Mouse (Mus musculus): ENCODE results near the gene Abcc1. TPM values are rescaled to one million over a fixed set of nuclear protein-coding genes. Genes with fewer than 3 reads are reported as not detected.

Abcc1 gene
- total RNA-seq, 2 experiments from 2014 or later = 10.7 to 16.5 TPM

DNA sequence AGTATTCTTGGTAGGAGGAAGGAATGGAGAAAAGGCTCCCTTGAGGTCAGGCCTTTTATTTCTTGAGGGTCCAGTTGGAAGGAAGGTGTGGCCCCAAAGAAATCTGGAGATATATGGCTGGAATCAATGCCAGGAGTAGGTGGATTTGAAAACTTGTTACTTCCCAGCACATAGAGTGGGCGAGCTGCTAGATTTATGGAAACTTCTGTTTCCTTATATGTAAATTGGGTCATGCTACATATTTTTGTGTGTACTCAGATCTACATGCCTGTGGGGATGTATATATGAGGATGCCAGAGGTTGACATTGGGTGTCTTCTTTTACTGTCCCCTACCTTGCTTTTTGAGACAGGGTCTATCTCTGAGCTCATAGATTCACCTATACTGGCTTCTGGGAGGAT is 14.6 kb downstream of the Abcc1 start:
- no peak for DNase-seq (ENCODE audit: extremely low spot score in 1 of 2, low spot score in 1 of 2)

DNA sequence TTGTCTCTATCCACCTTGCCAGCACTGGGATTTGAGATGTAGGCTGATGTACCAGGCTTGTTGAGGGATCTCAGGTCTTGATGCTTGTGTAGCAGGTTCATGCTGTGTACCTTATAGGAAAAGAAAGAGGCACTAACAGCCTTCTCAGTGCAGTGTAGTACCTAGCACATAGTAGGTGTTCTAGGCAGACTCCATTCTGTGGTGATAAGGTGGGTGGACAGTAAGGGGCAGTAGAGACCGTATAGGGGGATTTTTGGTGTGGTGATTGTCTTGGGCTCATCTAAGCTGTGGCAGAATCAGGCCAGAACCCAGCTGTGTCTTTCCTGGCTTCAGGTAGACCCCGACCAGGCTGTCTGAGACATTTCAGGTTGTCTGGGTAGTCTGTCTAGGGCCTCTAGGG is 15.0 kb downstream of the Abcc1 start:
- no peak for DNase-seq (ENCODE audit: extremely low spot score in 1 of 2, low spot score in 1 of 2)

DNA sequence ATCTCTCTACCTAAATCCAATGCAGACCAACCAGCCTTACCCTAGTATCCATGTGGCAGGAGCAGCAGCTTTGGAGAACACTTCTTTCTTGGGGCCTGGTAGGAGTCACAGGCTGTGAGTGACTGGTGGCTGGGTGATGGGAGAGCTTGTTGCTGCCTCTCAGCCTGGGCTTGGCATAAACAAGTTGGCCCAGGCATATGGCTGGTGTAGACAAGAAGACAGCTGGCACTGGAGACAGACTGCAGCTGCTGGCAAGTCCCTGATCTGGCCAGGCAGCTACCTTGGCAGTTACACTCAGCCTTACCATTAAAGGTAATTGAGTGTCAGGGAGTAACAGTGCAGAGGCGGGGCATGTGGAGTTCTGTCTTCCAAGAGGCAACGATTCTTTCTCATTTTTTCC is 16.0 kb downstream of the Abcc1 start:
- DNase-seq (ENCODE audit: extremely low spot score in 1 of 2, low spot score in 1 of 2) = peak; percentile 9 to 19

DNA sequence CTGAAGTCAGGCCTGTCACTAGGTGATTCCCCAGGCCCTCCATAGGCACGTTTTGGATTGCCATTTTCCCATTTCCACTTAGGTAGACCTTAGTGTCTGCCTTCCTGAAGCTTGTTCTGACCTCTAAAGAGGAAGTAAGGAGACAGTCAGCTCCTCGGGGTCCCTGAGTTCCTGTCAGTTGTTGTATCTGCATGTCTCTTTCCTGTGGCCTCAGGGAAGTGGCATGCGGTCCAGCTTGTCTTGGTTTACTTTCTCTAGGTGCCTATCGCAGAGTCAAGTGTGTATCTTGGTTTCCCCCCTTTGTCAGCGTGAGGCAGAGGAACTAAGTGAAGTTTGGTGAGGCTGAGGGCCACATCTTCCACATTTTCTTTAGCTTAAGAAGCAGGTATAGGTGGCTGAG is 17.3 kb downstream of the Abcc1 start:
- DNase-seq (ENCODE audit: extremely low spot score in 1 of 2, low spot score in 1 of 2) = no peak

- no peak for DNase-seq (ENCODE audit: extremely low spot score in 1 of 2, low spot score in 1 of 2)
Measured at GRCm38 (mm10) chr16:14379888-14380287, 18.5 kb downstream of the Abcc1 start.

DNA sequence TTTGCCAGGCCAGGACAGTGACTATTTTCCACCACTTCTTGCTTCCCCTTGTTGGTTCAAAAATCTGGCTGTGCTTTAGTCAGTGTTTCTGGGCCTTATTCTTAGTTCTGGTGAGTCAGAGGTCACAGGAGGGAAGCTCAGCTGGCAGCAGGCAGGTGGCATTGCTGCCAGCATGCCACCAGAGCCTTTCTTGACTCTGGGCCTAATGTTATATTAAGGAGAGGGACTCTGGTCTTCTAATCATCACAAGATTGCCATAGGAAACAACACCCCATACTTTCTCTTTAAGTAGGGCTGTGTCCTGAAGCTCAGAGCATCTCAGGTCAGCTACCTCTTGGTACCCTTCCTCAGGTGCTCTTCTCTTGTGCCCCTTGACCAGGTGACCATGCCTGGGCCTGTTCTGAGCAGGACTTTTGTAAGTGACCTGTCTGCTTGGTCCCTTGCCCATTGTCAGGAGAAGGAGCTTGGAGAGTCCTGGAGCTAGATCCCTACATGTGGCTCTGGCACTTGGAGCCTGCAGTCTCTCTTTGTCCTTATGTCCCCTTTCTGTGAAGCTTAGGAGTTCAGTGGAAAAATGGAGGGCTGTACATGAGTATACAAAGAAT is 19.8 kb downstream of the Abcc1 start:
- no peak for DNase-seq (ENCODE audit: extremely low spot score in 1 of 2, low spot score in 1 of 2)

DNA sequence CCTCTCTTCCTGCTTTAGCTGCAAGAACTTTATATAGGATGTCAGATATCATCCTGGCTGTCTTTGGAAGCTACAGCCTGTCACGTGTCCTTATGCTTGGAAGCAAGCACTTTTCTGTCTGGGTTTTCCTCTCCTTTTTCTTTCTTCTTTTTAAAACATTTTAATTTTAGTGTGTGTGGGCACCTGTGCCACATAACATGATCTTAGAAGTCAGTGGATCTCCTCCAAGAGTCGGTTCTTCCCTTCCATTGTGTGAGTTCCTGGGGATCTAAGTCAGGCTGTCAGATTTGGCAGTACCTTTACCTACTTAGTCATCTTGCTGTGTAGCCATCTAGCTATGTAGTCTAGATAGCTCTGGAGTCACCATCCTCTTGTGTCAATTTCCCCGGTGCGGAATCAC is 37.9 kb downstream of the Abcc1 start:
- no peak for DNase-seq (ENCODE audit: extremely low spot score in 1 of 2, low spot score in 1 of 2)

GRCm38 (mm10) chr16:14403507-14403906 is 42.1 kb downstream of the Abcc1 start:
- no peak for DNase-seq (ENCODE audit: extremely low spot score in 1 of 2, low spot score in 1 of 2)

GRCm38 (mm10) chr16:14405636-14406035 is 44.3 kb downstream of the Abcc1 start:
- no peak for DNase-seq (ENCODE audit: extremely low spot score in 1 of 2, low spot score in 1 of 2)

DNA sequence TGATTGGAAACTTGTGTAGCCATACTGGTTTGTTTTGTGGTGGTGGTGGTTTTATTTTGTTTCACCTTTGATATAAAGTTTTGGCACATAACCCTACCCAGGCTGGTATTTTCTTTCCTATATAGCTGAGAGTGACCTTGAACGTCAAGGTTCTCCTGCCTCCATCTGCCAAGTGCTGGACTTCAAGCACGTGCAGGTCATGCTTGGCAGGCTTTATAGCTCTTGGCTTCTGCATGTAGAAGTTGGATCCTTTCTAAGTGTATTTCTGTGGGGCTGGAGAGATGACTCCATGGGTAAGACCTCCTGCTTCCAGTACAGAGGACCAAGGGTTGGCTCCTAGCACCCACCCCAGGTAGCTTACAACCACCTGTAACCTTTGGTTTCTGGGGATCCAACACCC is 47.8 kb downstream of the Abcc1 start:
- no peak for DNase-seq (ENCODE audit: extremely low spot score in 1 of 2, low spot score in 1 of 2)

DNA sequence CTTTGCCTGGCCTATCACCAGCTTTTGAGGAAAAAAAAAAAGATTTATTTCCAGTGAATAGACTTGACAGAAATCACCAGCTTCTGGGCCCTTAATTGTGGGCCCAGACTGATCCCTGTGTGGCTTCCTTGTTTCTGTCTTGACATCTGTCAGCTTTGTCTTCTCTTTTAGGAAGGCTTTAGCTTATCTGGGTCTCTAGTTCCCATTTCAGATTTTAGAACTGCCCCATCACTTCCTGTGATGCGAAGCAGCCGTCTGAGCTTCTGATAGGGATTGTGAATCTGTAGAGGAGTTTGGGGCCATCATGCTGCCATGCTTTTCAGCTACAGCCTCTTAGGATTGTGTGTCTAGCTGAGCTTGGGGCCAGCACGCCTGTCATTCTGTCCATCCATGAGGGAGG is 48.4 kb downstream of the Abcc1 start:
- DNase-seq (ENCODE audit: extremely low spot score in 1 of 2, low spot score in 1 of 2) = no peak

- no peak for DNase-seq (ENCODE audit: extremely low spot score in 1 of 2, low spot score in 1 of 2)
Measured at GRCm38 (mm10) chr16:14410611-14411010, 49.3 kb downstream of the Abcc1 start.

GRCm38 (mm10) chr16:14411156-14411555 is 49.8 kb downstream of the Abcc1 start:
- DNase-seq (ENCODE audit: extremely low spot score in 1 of 2, low spot score in 1 of 2) = no peak

DNA sequence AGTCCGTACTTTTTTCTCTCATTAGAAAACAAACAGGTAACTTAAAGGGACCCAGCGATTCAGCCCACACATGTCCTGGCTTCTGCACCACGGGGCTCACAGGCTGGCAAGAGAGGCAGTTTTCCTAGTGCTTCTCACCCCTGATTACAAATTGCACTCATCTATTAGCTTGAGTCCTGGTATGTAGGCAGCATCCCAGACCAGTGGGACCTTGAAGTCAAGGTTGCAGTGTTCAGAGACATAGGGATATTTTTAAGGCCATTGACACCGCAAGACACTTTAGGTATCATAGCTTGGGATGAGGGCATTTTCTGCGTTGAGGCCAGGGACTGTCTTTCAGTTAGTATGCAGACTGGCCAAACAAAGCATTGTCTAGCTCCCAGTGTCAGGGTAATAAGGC is 51.2 kb downstream of the Abcc1 start:
- no peak for DNase-seq (ENCODE audit: extremely low spot score in 1 of 2, low spot score in 1 of 2)

DNA sequence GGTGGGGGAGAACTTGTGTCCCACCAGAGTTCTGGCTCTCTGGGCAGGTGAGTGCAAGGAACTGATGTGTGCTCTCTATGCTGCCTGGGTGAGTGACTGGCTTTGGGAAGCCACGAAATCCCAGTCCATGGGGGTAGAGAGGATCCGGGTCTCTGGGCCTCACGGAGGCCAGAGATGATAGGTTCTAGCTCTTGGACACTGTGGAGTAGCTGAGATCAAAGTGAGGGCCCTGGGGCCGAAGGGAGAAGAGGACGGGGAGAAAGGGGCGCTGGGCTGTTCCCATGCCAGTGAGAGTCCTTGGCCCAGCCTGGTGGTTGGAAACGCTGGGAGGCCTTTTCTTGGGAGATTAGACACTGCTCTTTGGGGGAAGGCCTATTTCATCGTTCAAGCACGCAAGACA is 53.8 kb downstream of the Abcc1 start:
- no peak for DNase-seq (ENCODE audit: extremely low spot score in 1 of 2, low spot score in 1 of 2)

DNA sequence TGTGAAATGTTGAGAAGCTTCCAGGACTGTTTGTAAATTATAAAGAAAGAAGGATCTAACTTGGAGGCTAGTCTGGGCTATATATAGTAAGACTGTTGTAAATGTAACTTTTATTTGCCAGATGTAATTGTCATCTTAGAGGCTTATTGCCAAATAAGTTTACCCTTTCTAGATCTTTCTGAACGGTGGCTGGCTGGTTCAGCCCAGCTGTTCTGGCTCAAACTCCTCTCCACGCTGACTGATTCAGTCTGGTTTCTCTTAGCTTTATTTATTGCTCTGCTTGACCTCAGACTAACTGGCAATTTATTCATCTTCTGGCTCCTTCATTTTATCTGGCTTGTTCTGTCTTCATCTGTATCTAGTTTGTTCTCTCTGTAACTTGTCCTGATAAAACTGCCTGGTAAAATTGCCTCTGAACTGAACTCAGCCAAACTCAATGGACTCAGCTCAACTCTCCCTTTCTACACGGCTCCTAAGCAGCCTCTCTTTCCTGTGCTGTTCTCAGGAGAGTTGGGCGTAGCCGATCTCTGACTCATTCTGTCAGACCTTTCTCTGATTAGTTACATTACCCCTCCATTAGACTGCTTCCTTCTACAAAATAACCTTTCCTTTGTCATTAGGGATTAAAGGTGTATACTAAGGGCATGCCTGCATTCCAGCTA is 55.7 kb downstream of the Abcc1 start:
- no peak for DNase-seq (ENCODE audit: extremely low spot score in 1 of 2, low spot score in 1 of 2)

- DNase-seq (ENCODE audit: extremely low spot score in 1 of 2, low spot score in 1 of 2) = no peak
Measured at GRCm38 (mm10) chr16:14420496-14421132, 59.3 kb downstream of the Abcc1 start.

- DNase-seq (ENCODE audit: extremely low spot score in 1 of 2, low spot score in 1 of 2) = no peak
Measured at GRCm38 (mm10) chr16:14422081-14422480, 60.7 kb downstream of the Abcc1 start.

DNA sequence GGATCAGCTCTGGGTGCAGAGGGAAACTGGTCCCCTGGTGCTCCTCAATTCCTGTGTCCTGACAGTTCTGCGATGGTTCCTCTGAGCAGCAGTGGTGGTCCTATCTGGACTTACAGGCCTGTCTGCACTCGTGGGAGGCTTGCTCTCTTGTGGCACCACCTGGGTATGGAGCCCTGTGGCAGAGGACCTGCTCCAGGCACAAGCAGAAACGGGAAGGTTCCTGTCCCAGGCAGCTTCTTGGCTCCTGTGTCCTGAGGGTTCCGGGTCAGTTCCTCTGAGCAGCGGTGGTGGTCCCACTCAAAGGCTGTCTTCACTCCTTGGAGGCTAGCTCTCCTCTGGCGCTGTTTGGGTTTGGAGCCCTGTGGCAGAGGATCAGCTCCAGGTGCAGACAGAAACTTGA is 68.0 kb downstream of the Abcc1 start:
- DNase-seq (ENCODE audit: extremely low spot score in 1 of 2, low spot score in 1 of 2) = no peak

- DNase-seq (ENCODE audit: extremely low spot score in 1 of 2, low spot score in 1 of 2) = no peak
Measured at GRCm38 (mm10) chr16:14432996-14433395, 71.6 kb downstream of the Abcc1 start.

DNA sequence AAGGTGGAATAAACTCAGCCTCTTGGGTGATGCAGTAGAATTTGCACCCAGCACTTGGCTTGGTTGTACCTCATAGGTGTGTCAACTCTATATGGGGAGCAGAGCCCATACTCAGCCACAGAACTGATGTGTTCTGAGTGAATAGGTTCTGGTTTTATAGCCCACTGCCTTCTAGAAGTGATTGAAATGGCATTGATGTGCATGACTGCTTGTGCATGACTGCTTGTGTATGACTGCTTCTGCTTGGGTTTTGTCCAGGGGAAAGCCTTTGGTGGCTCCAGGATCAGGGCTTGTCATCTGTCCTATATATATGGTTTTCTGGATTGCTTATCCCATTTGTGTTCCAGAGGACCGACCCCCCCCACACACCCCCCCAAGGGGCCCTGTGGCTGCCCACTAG is 74.2 kb downstream of the Abcc1 start:
- no peak for DNase-seq (ENCODE audit: extremely low spot score in 1 of 2, low spot score in 1 of 2)

DNA sequence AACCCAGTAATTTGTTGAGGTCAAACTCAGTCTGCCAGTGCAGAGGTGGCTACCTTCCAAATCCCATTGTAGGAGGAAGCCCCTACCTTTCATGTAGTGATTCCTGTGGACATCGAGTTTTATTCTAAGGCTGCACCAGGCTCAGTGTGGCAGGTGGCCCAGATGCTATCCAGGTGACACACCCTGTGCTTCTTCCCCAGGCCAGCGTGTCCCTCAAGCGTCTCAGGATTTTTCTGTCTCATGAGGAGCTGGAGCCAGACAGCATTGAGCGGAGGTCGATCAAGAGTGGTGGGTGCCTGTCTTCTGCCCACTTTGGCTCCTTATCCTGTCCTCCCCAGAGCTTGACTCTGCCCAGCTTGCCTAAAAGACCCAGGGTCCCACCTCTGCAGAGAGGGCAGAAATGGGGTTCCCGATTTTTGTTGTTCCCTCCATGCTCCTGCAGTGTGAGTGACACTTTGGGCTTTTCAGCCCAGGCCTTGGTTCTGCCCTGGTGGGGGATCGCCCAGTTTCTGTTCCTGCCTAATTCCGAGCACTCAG is 76.2 kb downstream of the Abcc1 start:
- DNase-seq (ENCODE audit: extremely low spot score in 1 of 2, low spot score in 1 of 2) = no peak

All from layer of hippocampus, postnatal 25 days (tissue).